Mouse (Mus musculus): Measurements from ENCODE around the gene Lypd3. TPM values are rescaled to one million over a fixed set of nuclear protein-coding genes. Genes with fewer than 3 reads are reported as not detected.

The Lypd3 gene
- not detected in 2 replicates for polyA plus RNA-seq (2012; rRNA removed)

DNA sequence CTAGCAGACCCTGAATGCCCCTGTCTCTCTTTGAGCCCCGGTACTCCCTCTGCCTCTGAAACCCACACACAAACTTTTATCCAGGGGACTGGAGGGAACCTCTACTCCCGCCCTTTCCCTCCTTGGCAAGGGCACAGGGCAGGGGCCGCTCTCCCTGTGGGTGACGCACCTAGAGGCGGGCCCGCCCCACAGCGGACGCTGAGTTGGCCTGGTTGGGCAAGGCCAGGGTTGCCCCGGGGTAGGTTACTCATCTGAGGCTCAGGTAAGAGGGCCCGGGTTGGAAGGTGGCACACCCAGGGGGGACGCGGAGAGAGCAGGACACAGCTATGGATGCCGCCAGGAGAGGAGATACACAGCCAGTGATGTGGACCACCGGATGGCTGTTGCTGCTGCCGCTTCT lies at the start of gene Lypd3:
Gene Lypd3, plus strand, starts transcription at position 287 of the 400 bp plus-strand sequence.
- H3K36me3 ChIP-seq (ENCODE audit: control insufficient read depth, insufficient read depth, low read length): no peaks in the 10 kb centered on the region
- WGBS: 73% methylated on average over 15 of the region's 15 CpGs
- peaks cover 1% of the 10 kb centered on the region; the same call in 1 of the 2 replicates for H3K27me3 ChIP-seq (ENCODE audit: control insufficient read depth, insufficient read depth, low read length)
- H3K4me1 ChIP-seq (ENCODE audit: control insufficient read depth, insufficient read depth, insufficient read length): no peaks in the 10 kb centered on the region
- TF ChIP-seq POLR2A (IDR thresholded peaks at IDR 0.05; ENCODE audit: low read depth, low read length): no peak
- no peak for TF ChIP-seq CTCF (IDR thresholded peaks at IDR 0.05; ENCODE audit: extremely low read depth, insufficient read depth, insufficient read length, insufficient replicate concordance)
- no peak within 1 kb of the TSS for H3K27ac ChIP-seq (ENCODE audit: insufficient read depth, low read length)
- H3K4me3 ChIP-seq (ENCODE audit: extremely low read depth, insufficient read depth, insufficient read length): no peak within 1 kb of the TSS
- DNase-seq (ENCODE audit: low read depth in 1 of 2, low spot score in 2 of 2): no peak

DNA sequence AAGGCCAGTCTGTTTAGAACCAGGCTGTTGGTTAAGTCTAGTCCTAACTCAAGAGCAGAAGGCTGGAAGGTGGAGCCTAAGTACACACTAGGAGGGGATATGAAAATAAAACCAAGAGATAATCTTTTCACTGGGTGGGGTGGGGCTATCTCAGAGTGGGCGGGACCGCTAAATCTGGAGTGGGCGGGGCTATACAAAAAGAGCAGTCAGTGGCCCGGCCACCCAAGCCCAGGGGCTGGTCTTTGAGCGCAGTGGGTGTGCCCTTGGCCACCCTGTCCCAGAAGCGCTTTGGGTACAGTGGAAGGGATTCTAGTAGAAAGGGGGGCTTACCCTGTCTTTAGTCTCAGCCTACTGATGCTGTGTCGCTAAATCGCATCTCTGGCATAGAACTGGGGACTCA lies 49.5 kb upstream of the Lypd3 start:
- TF ChIP-seq CTCF (IDR thresholded peaks at IDR 0.05; ENCODE audit: extremely low read depth, insufficient read depth, insufficient read length, insufficient replicate concordance) (no peak), POLR2A (IDR thresholded peaks at IDR 0.05; ENCODE audit: low read depth, low read length) (no peak)
- WGBS: 34% methylated on average over 8 of the region's 8 CpGs
- no peak for DNase-seq (ENCODE audit: low read depth in 1 of 2, low spot score in 2 of 2)
- Histone ChIP-seq H3K27ac (ENCODE audit: insufficient read depth, low read length) (no peak overlapping the region), H3K27me3 (ENCODE audit: control insufficient read depth, insufficient read depth, low read length) (no peaks in the 10 kb centered on the region), H3K4me1 (ENCODE audit: control insufficient read depth, insufficient read depth, insufficient read length) (peaks cover 6% of the 10 kb centered on the region), H3K36me3 (ENCODE audit: control insufficient read depth, insufficient read depth, low read length) (no peaks in the 10 kb centered on the region), H3K4me3 (ENCODE audit: extremely low read depth, insufficient read depth, insufficient read length) (no peak overlapping the region; the same call in 1 of the 2 replicates)

DNA sequence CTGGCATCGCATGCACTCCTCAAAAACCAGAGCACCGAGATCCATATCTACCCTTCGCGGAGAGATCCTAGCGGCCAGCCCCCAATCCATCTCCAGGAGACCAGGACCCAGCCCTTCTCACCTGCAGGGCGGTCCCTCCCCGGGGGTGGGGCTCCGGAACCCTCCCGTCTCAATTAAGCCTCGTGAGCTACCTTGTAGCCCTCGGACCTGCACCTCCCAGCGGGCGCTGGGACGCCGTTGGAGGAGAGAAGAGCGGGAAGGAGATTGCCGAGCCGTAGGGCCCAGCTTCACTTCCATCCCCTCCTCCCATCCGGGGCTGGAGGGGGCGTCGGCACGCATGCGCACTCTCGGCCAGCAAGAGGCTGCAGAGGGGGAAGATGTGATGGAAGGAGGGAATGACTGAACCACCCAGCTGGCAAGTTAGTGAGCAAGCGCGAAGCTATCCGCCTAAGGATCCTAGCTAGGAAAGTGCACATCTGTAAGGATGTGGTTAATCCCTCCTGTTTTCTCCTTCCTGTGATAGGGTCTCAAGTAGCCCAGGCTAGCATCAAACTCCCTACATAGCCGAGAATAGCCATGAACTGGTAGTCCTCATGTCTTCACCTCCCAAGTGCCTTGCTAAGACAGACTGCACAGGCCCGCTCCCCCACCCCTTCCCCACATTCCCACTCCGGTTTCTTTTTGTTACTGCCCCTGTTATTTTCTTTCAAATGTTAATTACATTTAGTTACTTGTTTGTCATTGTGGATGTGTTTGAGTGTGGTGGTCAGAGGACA lies 48.8 kb upstream of the Lypd3 start, which contains the start of the genes Ethe1 and Zfp575:
Gene Ethe1, plus strand, starts transcription at position 214 of the 776 bp plus-strand sequence.
Gene Zfp575, minus strand, starts transcription at position 312 of the 776 bp plus-strand sequence.
- no peak for DNase-seq (ENCODE audit: low read depth in 1 of 2, low spot score in 2 of 2)
- 19% methylated on average over 30 of the region's 30 CpGs for WGBS
- Histone ChIP-seq H3K4me1 (ENCODE audit: control insufficient read depth, insufficient read depth, insufficient read length) (peaks cover 6% of the 10 kb centered on the region), H3K36me3 (ENCODE audit: control insufficient read depth, insufficient read depth, low read length) (no peaks in the 10 kb centered on the region), H3K27me3 (ENCODE audit: control insufficient read depth, insufficient read depth, low read length) (no peaks in the 10 kb centered on the region), H3K27ac (ENCODE audit: insufficient read depth, low read length) (no peak within 1 kb of the TSS), H3K4me3 (ENCODE audit: extremely low read depth, insufficient read depth, insufficient read length) (peak within 1 kb of the TSS; percentile 46; the same call in 1 of the 2 replicates)
- no peak for TF ChIP-seq POLR2A (IDR thresholded peaks at IDR 0.05; ENCODE audit: low read depth, low read length)
- TF ChIP-seq CTCF (IDR thresholded peaks at IDR 0.05; ENCODE audit: extremely low read depth, insufficient read depth, insufficient read length, insufficient replicate concordance): no peak

DNA sequence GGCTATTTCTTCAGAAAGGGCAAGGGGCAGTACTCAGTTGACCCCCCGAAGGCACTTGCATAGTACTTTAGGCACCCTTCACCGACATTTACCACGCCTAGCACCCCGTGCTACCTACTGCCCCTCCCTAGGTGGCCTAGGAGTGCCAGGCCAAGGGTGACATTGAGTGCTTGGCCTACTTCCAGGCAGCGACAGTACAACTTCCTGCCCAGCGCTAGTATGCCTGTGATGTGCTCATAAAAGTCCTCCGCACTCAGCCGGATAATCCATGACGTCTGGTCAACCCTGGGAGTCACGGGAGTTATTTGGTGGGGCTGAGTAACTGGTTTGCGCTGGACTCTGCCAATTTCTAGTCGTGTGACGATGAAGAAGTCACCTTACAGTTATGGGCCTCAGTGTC lies 48.0 kb upstream of the Lypd3 start:
- no peak for DNase-seq (ENCODE audit: low read depth in 1 of 2, low spot score in 2 of 2)
- Histone ChIP-seq H3K4me3 (ENCODE audit: extremely low read depth, insufficient read depth, insufficient read length) (no peak overlapping the region), H3K27me3 (ENCODE audit: control insufficient read depth, insufficient read depth, low read length) (no peaks in the 10 kb centered on the region), H3K36me3 (ENCODE audit: control insufficient read depth, insufficient read depth, low read length) (no peaks in the 10 kb centered on the region), H3K4me1 (ENCODE audit: control insufficient read depth, insufficient read depth, insufficient read length) (peaks cover 6% of the 10 kb centered on the region), H3K27ac (ENCODE audit: insufficient read depth, low read length) (no peak overlapping the region)
- no peak for TF ChIP-seq POLR2A (IDR thresholded peaks at IDR 0.05; ENCODE audit: low read depth, low read length)
- no peak for TF ChIP-seq CTCF (IDR thresholded peaks at IDR 0.05; ENCODE audit: extremely low read depth, insufficient read depth, insufficient read length, insufficient replicate concordance)
- 46% methylated on average over 13 of the region's 13 CpGs for WGBS

DNA sequence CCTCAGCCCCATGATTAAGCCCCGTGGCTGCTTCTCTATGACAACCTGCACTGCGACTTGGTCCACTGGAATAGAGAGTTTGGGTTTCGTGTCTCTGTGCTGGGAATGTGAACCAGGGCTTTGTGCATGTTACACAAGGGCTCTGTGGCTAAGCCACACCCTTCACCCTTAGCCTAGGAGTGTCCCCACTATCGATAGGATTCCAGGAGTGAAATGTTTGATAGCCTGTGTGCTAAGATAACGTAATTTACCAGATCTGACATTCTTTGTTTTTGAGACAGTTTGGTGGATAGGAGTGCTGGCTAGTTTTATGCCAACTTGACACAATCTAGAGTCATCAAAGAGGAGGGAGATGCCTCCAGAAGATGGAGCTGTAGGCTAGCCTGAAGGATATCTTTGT lies 44.6 kb upstream of the Lypd3 start:
- Histone ChIP-seq H3K27me3 (ENCODE audit: control insufficient read depth, insufficient read depth, low read length) (no peaks in the 10 kb centered on the region), H3K27ac (ENCODE audit: insufficient read depth, low read length) (no peak overlapping the region), H3K36me3 (ENCODE audit: control insufficient read depth, insufficient read depth, low read length) (no peaks in the 10 kb centered on the region), H3K4me1 (ENCODE audit: control insufficient read depth, insufficient read depth, insufficient read length) (peaks cover 6% of the 10 kb centered on the region; the same call in 1 of the 2 replicates), H3K4me3 (ENCODE audit: extremely low read depth, insufficient read depth, insufficient read length) (no peak overlapping the region)
- WGBS: 73% methylated on average over 5 of the region's 5 CpGs
- TF ChIP-seq POLR2A (IDR thresholded peaks at IDR 0.05; ENCODE audit: low read depth, low read length) (no peak), CTCF (IDR thresholded peaks at IDR 0.05; ENCODE audit: extremely low read depth, insufficient read depth, insufficient read length, insufficient replicate concordance) (no peak)
- DNase-seq (ENCODE audit: low read depth in 1 of 2, low spot score in 2 of 2): no peak

DNA sequence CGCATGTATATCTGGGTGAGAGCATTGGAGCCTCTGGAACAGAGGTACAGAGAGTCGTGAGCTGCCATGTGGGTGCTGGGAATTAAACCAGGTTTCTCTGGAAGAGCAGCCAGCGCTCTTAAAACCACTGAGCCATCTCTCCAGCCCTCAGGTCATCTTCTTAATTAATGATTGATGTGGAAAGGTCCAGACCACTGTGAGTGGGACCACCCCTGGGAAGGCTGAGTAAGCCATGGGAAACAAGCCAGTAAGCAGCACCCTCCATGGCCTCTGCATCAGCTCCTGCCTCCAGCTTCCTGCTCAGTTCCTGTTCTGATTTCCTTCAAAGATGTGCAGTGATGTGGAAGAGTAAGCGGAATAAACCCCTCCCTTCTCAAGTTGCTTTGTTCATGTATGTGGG lies 44.2 kb upstream of the Lypd3 start:
- Histone ChIP-seq H3K4me1 (ENCODE audit: control insufficient read depth, insufficient read depth, insufficient read length) (peaks cover 4% of the 10 kb centered on the region; the same call in 1 of the 2 replicates), H3K4me3 (ENCODE audit: extremely low read depth, insufficient read depth, insufficient read length) (no peak overlapping the region), H3K27me3 (ENCODE audit: control insufficient read depth, insufficient read depth, low read length) (no peaks in the 10 kb centered on the region), H3K36me3 (ENCODE audit: control insufficient read depth, insufficient read depth, low read length) (no peaks in the 10 kb centered on the region), H3K27ac (ENCODE audit: insufficient read depth, low read length) (no peak overlapping the region)
- TF ChIP-seq POLR2A (IDR thresholded peaks at IDR 0.05; ENCODE audit: low read depth, low read length) (no peak), CTCF (IDR thresholded peaks at IDR 0.05; ENCODE audit: extremely low read depth, insufficient read depth, insufficient read length, insufficient replicate concordance) (no peak)
- no peak for DNase-seq (ENCODE audit: low read depth in 1 of 2, low spot score in 2 of 2)
- 52% methylated on average over 4 of the region's 4 CpGs for WGBS

DNA sequence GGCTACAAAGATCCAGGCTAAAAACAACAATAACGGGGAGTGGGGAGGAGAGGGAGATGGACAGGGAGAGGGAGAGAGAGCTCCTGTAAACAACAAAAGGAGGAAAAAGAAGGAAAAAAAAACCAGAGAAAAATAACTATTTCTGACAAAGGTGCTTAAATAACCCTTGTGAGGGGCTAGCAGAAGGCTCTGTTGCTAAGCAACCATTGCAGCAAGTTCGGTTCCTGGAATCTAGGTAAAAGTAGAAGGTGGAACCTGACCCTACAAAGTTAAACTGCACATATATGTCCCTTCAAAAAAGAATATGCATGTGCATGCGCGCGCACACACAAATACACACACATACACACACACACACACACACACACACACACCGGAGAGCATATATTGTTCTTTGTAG lies 43.6 kb upstream of the Lypd3 start:
- H3K4me1 ChIP-seq (ENCODE audit: control insufficient read depth, insufficient read depth, insufficient read length): peaks cover 2% of the 10 kb centered on the region; the same call in 1 of the 2 replicates
- H3K27ac ChIP-seq (ENCODE audit: insufficient read depth, low read length): no peak overlapping the region
- no peak for DNase-seq (ENCODE audit: low read depth in 1 of 2, low spot score in 2 of 2)
- TF ChIP-seq POLR2A (IDR thresholded peaks at IDR 0.05; ENCODE audit: low read depth, low read length): no peak
- no peak for TF ChIP-seq CTCF (IDR thresholded peaks at IDR 0.05; ENCODE audit: extremely low read depth, insufficient read depth, insufficient read length, insufficient replicate concordance)
- WGBS: 83% methylated on average over 6 of the region's 6 CpGs
- H3K36me3 ChIP-seq (ENCODE audit: control insufficient read depth, insufficient read depth, low read length): no peaks in the 10 kb centered on the region
- H3K4me3 ChIP-seq (ENCODE audit: extremely low read depth, insufficient read depth, insufficient read length): no peak overlapping the region
- H3K27me3 ChIP-seq (ENCODE audit: control insufficient read depth, insufficient read depth, low read length): no peaks in the 10 kb centered on the region

Measured in spleen, adult 2 months (tissue).